Mouse (Mus musculus): ENCODE data around the gene Gm28308.

Gene Gm28308

GRCm38 (mm10) chr6:52165441-52166370 lies 47.4 kb downstream of the Gm28308 start:
- DNase-seq = no peak

GRCm38 (mm10) chr6:52164626-52165440 lies 48.3 kb downstream of the Gm28308 start, which contains the start of gene Hoxa2:
TSS of gene Hoxa2 (minus strand) at chr6:52164831.
- DNase-seq = no peak

DNA sequence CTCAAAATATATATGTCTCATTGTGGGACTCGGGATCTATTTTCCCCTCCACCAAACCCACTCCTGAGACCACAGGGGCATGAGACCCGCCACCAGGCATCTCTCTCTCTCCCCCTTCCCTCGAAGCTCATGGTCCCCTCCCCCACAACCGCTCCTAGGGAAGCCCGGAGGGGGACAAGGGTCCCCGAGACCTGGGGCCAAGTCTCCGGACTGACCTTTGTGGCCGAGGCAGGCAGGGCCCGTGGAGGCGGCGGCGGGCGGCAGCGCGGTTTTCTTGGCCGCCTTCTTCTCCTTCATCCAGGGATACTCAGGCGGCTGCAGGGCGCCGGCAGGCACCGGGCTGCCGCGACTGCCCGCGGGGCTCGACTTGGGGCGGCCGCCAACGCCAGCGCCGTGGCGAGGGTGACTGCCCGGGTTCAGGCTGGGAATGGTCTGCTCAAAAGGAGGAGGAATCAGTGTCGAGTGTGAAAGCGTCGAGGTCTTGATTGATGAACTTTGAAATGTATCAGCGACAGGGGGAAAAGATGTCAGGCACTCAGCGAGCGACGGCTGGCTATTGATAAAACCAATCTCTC lies 49.0 kb downstream of the Gm28308 start:
- DNase-seq = no peak

- no peak for DNase-seq
These were observed 49.6 kb downstream of the Gm28308 start for GRCm38 (mm10) chr6:52163366-52164031.

- no peak for DNase-seq
These were observed 50.4 kb downstream of the Gm28308 start for GRCm38 (mm10) chr6:52162611-52163365.

DNA sequence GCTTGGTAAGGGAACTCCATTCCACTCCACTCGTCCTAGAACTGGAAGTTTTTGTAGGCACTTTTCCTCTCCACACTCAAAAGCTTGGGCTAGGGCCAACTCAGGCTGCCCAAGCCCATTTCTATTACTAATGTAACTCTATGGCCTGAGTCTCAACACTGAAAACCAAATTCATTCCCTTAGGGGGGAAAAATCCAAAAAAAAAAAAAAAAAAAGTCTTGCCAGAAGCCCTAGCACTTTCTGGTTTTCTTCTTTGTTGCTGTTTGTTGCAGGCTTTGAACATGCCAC lies 51.1 kb downstream of the Gm28308 start:
- DNase-seq = no peak

GRCm38 (mm10) chr6:52161336-52162092 lies 51.6 kb downstream of the Gm28308 start:
- no peak for DNase-seq

- no peak for DNase-seq
These were observed 52.4 kb downstream of the Gm28308 start for GRCm38 (mm10) chr6:52160511-52161335.

GRCm38 (mm10) chr6:52159979-52160378 lies 53.2 kb downstream of the Gm28308 start:
- no peak for DNase-seq

GRCm38 (mm10) chr6:52159164-52159761 lies 53.9 kb downstream of the Gm28308 start:
- no peak for DNase-seq

- no peak for DNase-seq
These were observed 54.7 kb downstream of the Gm28308 start, which contains the start of gene Hoxa1 for GRCm38 (mm10) chr6:52158276-52159051. TSS of gene Hoxa1 (minus strand) at chr6:52158317.

GRCm38 (mm10) chr6:52157466-52158275 lies 55.5 kb downstream of the Gm28308 start:
- no peak for DNase-seq

- no peak for DNase-seq
These were observed 56.5 kb downstream of the Gm28308 start for GRCm38 (mm10) chr6:52156551-52157200.

- no peak for DNase-seq
These were observed 57.7 kb downstream of the Gm28308 start for GRCm38 (mm10) chr6:52155471-52155870.

DNA sequence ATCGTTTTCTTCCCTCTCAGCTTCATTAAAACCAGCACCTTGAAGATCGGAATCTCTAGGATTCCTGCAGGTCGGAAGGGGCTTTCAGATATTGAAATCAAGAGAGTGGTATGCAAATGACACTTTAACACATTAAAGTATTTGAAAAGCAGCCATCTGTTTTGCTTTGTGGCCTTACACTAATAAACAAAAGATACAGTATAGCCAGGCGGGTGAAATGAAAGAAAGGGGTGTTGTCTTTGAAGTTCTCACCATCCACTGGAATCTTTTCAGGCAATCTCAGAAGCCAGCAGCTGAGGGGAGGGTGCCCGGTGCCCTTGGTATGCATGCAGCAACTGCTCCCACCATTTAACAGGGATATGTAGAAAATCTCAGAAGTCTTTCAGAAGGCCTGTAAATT lies 59.1 kb downstream of the Gm28308 start:
- no peak for DNase-seq

DNA sequence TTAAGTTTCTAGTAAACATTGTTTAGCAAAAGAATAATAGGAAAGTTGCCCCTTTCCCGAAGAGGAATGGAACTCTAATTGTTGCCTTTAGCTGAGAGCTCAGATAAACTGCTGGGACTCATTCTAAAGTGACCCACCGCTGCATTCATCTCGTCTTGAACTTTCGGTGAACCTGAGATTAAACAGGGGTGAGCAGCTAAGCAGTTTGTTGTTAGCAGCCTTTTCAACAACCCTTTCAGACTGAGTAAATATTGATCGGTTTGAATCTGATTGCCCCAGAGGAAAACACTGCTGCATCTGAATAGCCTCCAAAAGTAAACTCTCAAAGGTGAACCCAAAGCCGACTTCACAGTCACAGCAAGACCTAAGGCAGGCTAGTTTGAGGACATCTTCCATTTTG lies 59.9 kb downstream of the Gm28308 start:
- DNase-seq = no peak
